Mouse (Mus musculus): ENCODE data around the gene Tcerg1l. TPM values are rescaled to one million over a fixed set of nuclear protein-coding genes. Genes with fewer than 3 reads are reported as not detected.

Tcerg1l gene
- 4.3 and 4.5 TPM in 2 replicates for polyA plus RNA-seq (2014; fragmentation: Nextera tagmentation; extraction: Ambion mirVana)

DNA sequence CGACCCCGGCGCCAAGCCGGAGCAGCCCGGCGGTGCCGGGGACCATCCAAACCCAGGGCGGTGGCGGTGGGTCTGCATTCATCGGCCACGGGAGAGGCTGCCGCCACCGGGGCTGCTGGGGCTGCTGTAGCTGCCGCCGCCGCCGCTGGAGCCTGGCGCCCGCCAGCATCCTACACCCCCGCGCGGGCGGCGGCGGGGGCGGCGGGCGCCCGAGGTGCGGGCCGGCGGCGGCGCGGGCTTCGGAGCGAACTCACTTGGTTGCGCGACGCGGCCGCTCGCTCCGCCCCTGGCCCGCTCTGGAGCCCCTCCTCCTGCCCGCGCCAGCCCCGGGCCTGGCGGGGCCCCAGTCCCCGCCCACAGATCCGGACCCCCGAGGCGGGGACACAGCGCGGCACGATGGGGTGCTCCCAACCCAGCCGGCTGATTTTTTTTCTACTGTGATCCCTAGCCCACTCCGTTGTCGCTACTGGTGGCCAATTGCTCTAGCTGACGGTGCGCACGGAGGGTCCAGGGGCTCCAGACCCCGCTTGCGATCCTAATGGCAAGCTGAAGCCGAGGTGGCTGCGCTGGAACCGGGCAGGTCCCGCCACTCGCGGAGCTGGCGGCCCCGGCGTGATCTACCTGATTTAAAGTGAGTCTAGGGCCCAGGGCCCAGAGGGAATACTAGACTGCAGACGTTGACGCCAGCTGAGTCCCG, at the start of gene Tcerg1l:
TSS of gene Tcerg1l (minus strand) at position 246 of the 697 bp plus-strand sequence.
- WGBS, result 1% methylated on average over 34 of the region's 76 CpGs
- Histone ChIP-seq H3K4me3 (ENCODE audit: low read depth, low read length) (peak within 1 kb of the TSS; percentile 63), H3K27me3 (ENCODE audit: control insufficient read depth, insufficient read depth, low read length) (peaks cover 6% of the 10 kb centered on the region; the same call in 1 of the 2 replicates), H3K36me3 (ENCODE audit: control insufficient read depth, insufficient read depth, low read length) (no peaks in the 10 kb centered on the region), H3K27ac (ENCODE audit: low read depth, low read length) (peak within 1 kb of the TSS; percentile 45; the same call in 1 of the 2 replicates), H3K4me1 (replicated peaks; ENCODE audit: control insufficient read depth, insufficient read depth, low read length) (no peaks in the 10 kb centered on the region), H3K9me3 (ENCODE audit: control insufficient read depth, low read length) (no peaks in the 10 kb centered on the region), H3K9ac (ENCODE audit: low read depth, low read length) (peak within 1 kb of the TSS; percentile 70), H3K4me2 (replicated peaks; ENCODE audit: low read depth, low read length) (peak within 1 kb of the TSS; percentile 99)
- DNase-seq (ENCODE audit: low spot score) (peak; percentile 73), ATAC-seq (ENCODE audit: low FRiP score) (peak; percentile 88)

DNA sequence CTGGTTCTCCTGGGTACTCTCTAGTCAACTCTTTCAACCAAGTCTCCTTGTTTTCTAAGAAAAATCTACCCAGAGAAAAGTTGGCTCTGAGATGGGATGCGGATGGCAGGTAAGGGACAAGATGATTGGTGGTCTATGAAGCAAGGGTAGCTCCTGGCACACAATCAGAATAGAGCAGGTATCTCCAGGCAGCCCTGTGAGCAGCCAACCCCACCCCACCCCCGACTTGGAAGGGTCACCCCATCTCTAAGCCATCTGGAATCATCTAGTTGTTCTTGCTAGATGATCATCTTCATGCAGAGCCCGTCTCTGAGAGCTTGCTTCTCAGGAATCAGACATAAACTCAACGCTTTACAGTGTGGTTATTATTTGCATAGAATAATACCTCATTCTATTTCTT, 44.6 kb upstream of the Tcerg1l start:
- DNase-seq (ENCODE audit: low spot score), result no peak
- Histone ChIP-seq H3K36me3 (ENCODE audit: control insufficient read depth, insufficient read depth, low read length) (no peaks in the 10 kb centered on the region), H3K4me2 (replicated peaks; ENCODE audit: low read depth, low read length) (no peak overlapping the region), H3K9ac (ENCODE audit: low read depth, low read length) (no peak overlapping the region), H3K4me1 (replicated peaks; ENCODE audit: control insufficient read depth, insufficient read depth, low read length) (no peaks in the 10 kb centered on the region), H3K27ac (ENCODE audit: low read depth, low read length) (no peak overlapping the region), H3K9me3 (ENCODE audit: control insufficient read depth, low read length) (no peaks in the 10 kb centered on the region), H3K4me3 (ENCODE audit: low read depth, low read length) (no peak overlapping the region), H3K27me3 (ENCODE audit: control insufficient read depth, insufficient read depth, low read length) (no peaks in the 10 kb centered on the region)
- whole genome bisulfite sequencing, result 79% methylated on average over 4 of the region's 4 CpGs
- ATAC-seq (ENCODE audit: low FRiP score), result no peak

DNA sequence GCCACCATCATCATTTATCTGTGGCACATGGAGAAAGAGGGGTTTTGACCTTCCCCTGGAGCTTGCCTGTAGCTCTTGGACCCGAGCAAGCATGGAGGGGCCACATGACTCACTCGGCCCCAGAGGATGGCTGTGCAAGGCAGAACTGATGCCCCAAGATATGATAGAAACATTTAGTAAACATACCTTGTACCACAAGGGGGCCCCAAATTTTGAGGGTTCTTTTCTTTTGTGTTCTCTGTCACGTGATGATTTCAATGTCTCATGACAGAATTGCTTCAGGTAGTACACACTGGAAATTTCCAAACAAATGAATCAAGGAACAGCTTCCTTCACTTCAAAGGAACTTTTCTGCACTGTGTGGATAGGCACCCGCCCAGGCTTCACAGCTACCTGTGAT, 35.0 kb upstream of the Tcerg1l start:
- ATAC-seq (ENCODE audit: low FRiP score), result no peak

DNA sequence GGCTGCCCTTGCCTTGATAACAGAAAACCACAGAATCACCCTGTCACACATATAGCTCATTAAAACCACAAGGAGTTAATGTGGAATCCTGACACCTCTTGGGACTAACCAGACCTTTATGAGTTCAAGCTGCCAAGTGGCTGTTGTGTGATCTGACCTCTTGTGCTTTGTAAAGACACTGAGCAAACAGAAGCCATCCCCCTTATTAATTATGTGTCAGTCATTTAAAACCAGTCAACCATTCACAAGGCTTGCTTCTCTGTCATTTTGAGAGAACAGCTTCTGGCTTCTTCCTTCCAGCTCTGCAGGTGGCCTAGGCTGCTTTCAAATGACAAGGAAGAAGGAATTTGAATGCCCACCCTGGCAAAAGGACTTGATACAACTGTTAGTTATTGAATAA, 33.9 kb upstream of the Tcerg1l start:
- Histone ChIP-seq H3K4me1 (replicated peaks; ENCODE audit: control insufficient read depth, insufficient read depth, low read length) (no peaks in the 10 kb centered on the region), H3K27ac (ENCODE audit: low read depth, low read length) (no peak overlapping the region), H3K9me3 (ENCODE audit: control insufficient read depth, low read length) (no peaks in the 10 kb centered on the region), H3K36me3 (ENCODE audit: control insufficient read depth, insufficient read depth, low read length) (no peaks in the 10 kb centered on the region), H3K4me2 (replicated peaks; ENCODE audit: low read depth, low read length) (no peak overlapping the region), H3K4me3 (ENCODE audit: low read depth, low read length) (no peak overlapping the region), H3K9ac (ENCODE audit: low read depth, low read length) (no peak overlapping the region), H3K27me3 (ENCODE audit: control insufficient read depth, insufficient read depth, low read length) (no peaks in the 10 kb centered on the region)
- no peak for ATAC-seq (ENCODE audit: low FRiP score)
- peak; percentile 16 for DNase-seq (ENCODE audit: low spot score)

More for the DNA sequence above, 35.0 kb upstream of the Tcerg1l start:
- DNase-seq (ENCODE audit: low spot score), result peak; percentile 7
- H3K4me1 ChIP-seq (replicated peaks; ENCODE audit: control insufficient read depth, insufficient read depth, low read length), result no peaks in the 10 kb centered on the region
- no peak overlapping the region for H3K9ac ChIP-seq (ENCODE audit: low read depth, low read length)
- H3K36me3 ChIP-seq (ENCODE audit: control insufficient read depth, insufficient read depth, low read length), result no peaks in the 10 kb centered on the region
- H3K27ac ChIP-seq (ENCODE audit: low read depth, low read length), result no peak overlapping the region
- H3K9me3 ChIP-seq (ENCODE audit: control insufficient read depth, low read length), result no peaks in the 10 kb centered on the region
- H3K4me2 ChIP-seq (replicated peaks; ENCODE audit: low read depth, low read length), result no peak overlapping the region
- 70% methylated on average over 4 of the region's 4 CpGs for WGBS
- no peak overlapping the region for H3K4me3 ChIP-seq (ENCODE audit: low read depth, low read length)
- no peaks in the 10 kb centered on the region for H3K27me3 ChIP-seq (ENCODE audit: control insufficient read depth, insufficient read depth, low read length)

DNA sequence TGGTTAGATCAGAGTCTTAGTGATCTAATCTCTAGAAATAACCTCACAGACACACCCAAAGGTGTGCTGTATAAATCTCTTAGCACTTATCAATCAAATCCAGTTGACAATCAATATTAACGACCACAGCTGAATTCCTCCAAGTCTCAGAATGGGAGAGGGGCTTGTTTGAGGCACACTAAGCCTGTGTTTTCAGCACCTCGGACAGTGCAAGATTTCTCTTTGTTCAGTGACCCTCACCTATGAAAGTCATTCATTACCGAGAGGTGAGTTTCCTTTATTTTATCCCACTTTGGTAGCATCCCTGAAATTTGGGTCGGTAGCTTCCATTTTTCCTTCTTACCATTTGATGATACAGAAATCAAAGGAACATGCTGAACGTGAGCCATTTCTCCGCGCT, 32.4 kb upstream of the Tcerg1l start:
- Histone ChIP-seq H3K4me1 (replicated peaks; ENCODE audit: control insufficient read depth, insufficient read depth, low read length) (no peaks in the 10 kb centered on the region), H3K9me3 (ENCODE audit: control insufficient read depth, low read length) (no peaks in the 10 kb centered on the region), H3K4me3 (ENCODE audit: low read depth, low read length) (no peak overlapping the region), H3K27me3 (ENCODE audit: control insufficient read depth, insufficient read depth, low read length) (no peaks in the 10 kb centered on the region), H3K4me2 (replicated peaks; ENCODE audit: low read depth, low read length) (no peak overlapping the region), H3K9ac (ENCODE audit: low read depth, low read length) (no peak overlapping the region), H3K36me3 (ENCODE audit: control insufficient read depth, insufficient read depth, low read length) (no peaks in the 10 kb centered on the region), H3K27ac (ENCODE audit: low read depth, low read length) (no peak overlapping the region)
- ATAC-seq (ENCODE audit: low FRiP score), result no peak
- peak; percentile 51 for DNase-seq (ENCODE audit: low spot score)
- 61% methylated on average over 7 of the region's 7 CpGs for WGBS

DNA sequence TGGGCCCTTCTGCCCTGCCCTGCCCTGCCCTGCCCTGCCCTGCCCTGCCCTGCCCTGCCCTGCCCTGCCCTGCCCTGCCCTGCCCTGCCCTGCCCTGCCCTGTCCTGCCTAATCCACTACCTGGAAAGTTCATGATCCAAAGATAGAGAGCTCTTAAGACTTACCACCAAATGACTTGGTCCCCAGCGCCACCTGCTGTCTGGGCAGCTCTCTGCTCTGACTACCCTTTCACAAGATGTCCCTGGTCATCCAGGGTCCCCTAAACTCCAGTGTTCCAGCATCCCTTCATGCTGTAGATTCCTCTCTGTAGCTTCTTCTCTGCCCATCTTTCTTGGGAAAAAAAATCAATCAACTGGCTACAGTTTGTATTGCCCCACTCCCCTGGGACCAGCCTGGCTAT, 31.3 kb upstream of the Tcerg1l start:
- no peak overlapping the region for H3K9ac ChIP-seq (ENCODE audit: low read depth, low read length)
- DNase-seq (ENCODE audit: low spot score) (peak; percentile 41), ATAC-seq (ENCODE audit: low FRiP score) (no peak)
- no peaks in the 10 kb centered on the region for H3K27me3 ChIP-seq (ENCODE audit: control insufficient read depth, insufficient read depth, low read length)
- H3K4me2 ChIP-seq (replicated peaks; ENCODE audit: low read depth, low read length), result no peak overlapping the region
- no peak overlapping the region for H3K27ac ChIP-seq (ENCODE audit: low read depth, low read length)
- H3K4me1 ChIP-seq (replicated peaks; ENCODE audit: control insufficient read depth, insufficient read depth, low read length), result no peaks in the 10 kb centered on the region
- H3K36me3 ChIP-seq (ENCODE audit: control insufficient read depth, insufficient read depth, low read length), result no peaks in the 10 kb centered on the region
- WGBS, result 23% methylated on average over 1 of the region's 1 CpGs
- no peaks in the 10 kb centered on the region for H3K9me3 ChIP-seq (ENCODE audit: control insufficient read depth, low read length)
- no peak overlapping the region for H3K4me3 ChIP-seq (ENCODE audit: low read depth, low read length)

DNA sequence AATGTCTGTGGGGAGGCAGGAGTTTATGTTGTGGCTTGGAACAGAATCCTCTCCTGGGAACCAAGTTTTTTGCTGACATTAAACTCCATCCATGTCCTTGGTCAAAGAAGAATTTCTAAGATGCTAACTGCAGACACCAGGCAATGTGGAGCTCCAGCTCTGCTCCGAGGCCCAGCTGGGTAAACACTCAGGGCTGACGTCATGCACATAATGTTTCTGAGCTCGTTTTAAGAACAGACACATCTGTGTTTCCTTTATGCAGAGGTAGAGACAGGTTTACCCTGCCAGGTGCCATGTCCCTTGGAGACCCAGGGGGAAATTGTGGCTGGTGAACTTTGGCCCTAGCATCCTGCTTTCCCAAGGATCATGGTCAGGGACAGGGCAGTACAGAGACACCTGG, 29.9 kb upstream of the Tcerg1l start:
- H3K27ac ChIP-seq (ENCODE audit: low read depth, low read length), result no peak overlapping the region
- no peaks in the 10 kb centered on the region for H3K9me3 ChIP-seq (ENCODE audit: control insufficient read depth, low read length)
- no peak overlapping the region for H3K9ac ChIP-seq (ENCODE audit: low read depth, low read length)
- H3K4me3 ChIP-seq (ENCODE audit: low read depth, low read length), result no peak overlapping the region
- no peaks in the 10 kb centered on the region for H3K27me3 ChIP-seq (ENCODE audit: control insufficient read depth, insufficient read depth, low read length)
- WGBS, result 63% methylated on average over 3 of the region's 3 CpGs
- no peak overlapping the region for H3K4me2 ChIP-seq (replicated peaks; ENCODE audit: low read depth, low read length)
- DNase-seq (ENCODE audit: low spot score) (no peak), ATAC-seq (ENCODE audit: low FRiP score) (no peak)
- no peaks in the 10 kb centered on the region for H3K36me3 ChIP-seq (ENCODE audit: control insufficient read depth, insufficient read depth, low read length)
- H3K4me1 ChIP-seq (replicated peaks; ENCODE audit: control insufficient read depth, insufficient read depth, low read length), result no peaks in the 10 kb centered on the region

DNA sequence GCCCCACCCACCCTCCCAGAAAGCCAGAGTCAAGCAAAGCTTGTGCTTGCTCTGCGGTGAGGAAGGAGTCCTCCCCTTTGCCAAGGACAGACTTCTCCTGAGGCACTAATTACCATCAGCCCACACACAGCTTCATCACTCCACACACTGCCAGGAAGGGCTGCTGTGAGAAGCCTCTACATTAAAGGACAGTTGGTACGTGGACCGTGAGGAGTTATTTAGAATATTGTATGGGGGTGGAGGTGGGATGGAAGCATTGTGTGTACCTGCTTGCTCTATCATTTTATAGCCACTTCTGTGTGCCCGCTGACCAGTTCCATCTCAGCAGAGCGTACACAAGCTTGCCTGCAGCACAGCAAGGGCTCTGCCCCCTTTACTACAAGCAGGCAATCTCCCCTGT, 16.0 kb upstream of the Tcerg1l start:
- H3K36me3 ChIP-seq (ENCODE audit: control insufficient read depth, insufficient read depth, low read length), result no peaks in the 10 kb centered on the region
- no peak overlapping the region for H3K27ac ChIP-seq (ENCODE audit: low read depth, low read length)
- no peak overlapping the region for H3K4me2 ChIP-seq (replicated peaks; ENCODE audit: low read depth, low read length)
- WGBS, result 76% methylated on average over 5 of the region's 5 CpGs
- H3K4me3 ChIP-seq (ENCODE audit: low read depth, low read length), result no peak overlapping the region
- H3K9me3 ChIP-seq (ENCODE audit: control insufficient read depth, low read length), result no peaks in the 10 kb centered on the region
- ATAC-seq (ENCODE audit: low FRiP score) (no peak), DNase-seq (ENCODE audit: low spot score) (no peak)
- H3K27me3 ChIP-seq (ENCODE audit: control insufficient read depth, insufficient read depth, low read length), result no peaks in the 10 kb centered on the region
- no peaks in the 10 kb centered on the region for H3K4me1 ChIP-seq (replicated peaks; ENCODE audit: control insufficient read depth, insufficient read depth, low read length)
- H3K9ac ChIP-seq (ENCODE audit: low read depth, low read length), result no peak overlapping the region

DNA sequence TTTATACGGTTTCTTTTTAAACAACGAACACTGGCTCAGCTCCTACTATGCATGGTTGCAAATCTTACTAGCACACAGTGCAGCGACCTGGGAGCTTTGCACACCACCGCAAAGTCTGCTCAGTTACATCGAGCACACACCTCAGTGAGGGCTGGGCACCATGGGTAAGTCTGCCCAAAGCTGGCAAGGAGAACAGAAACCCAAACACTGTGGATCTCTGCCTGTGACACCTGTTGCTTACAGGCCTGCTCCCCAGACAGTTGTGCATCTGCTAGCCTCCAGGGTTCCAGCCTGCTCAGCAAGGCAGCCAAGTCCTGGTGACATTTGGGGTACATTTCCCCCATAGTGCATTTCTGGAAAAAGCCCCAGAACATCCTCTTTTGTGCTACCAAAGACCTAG, 4.1 kb upstream of the Tcerg1l start:
- H3K27me3 ChIP-seq (ENCODE audit: control insufficient read depth, insufficient read depth, low read length), result peaks cover 6% of the 10 kb centered on the region; the same call in 1 of the 2 replicates
- no peaks in the 10 kb centered on the region for H3K9me3 ChIP-seq (ENCODE audit: control insufficient read depth, low read length)
- no peaks in the 10 kb centered on the region for H3K4me1 ChIP-seq (replicated peaks; ENCODE audit: control insufficient read depth, insufficient read depth, low read length)
- no peak for DNase-seq (ENCODE audit: low spot score)
- 92% methylated on average over 5 of the region's 5 CpGs for WGBS
- H3K36me3 ChIP-seq (ENCODE audit: control insufficient read depth, insufficient read depth, low read length), result no peaks in the 10 kb centered on the region
- H3K4me2 ChIP-seq (replicated peaks; ENCODE audit: low read depth, low read length), result no peak overlapping the region
- ATAC-seq (ENCODE audit: low FRiP score), result no peak
- H3K9ac ChIP-seq (ENCODE audit: low read depth, low read length), result no peak overlapping the region
- H3K4me3 ChIP-seq (ENCODE audit: low read depth, low read length), result no peak overlapping the region
- no peak overlapping the region for H3K27ac ChIP-seq (ENCODE audit: low read depth, low read length)
